Mouse (Mus musculus) heart, adult 18-20 months (tissue): ENCODE data around the gene Wnt2b. TPM values are rescaled to one million over a fixed set of nuclear protein-coding genes. Genes with fewer than 3 reads are reported as not detected.

Source experiments
- DNase-seq, 2 experiments: peaks; one replicate each; pipeline ENCODE4 v3.0.0; 2021 to 2022; ENCODE audit warnings: mixed read lengths in 1 of 2
- long read RNA-seq, 2 experiments: library from polyadenylated mRNA; stranded (forward); transcript quantifications; one replicate each; pipeline ENCODE4 v2.0.0; 2021
- total RNA-seq, 2 experiments: library from RNA; stranded (reverse); gene quantifications; 2 replicates each; pipeline ENCODE4 v1.2.3; 2021

The Wnt2b gene
- 1 to 10 TPM in 1 of 2 experiments, under 1 TPM in 1; 0.82 to 1.9 TPM for total RNA-seq
- long read RNA-seq, experiment 1 = 0 reads
- long read RNA-seq, experiment 2 = 0 reads

DNA sequence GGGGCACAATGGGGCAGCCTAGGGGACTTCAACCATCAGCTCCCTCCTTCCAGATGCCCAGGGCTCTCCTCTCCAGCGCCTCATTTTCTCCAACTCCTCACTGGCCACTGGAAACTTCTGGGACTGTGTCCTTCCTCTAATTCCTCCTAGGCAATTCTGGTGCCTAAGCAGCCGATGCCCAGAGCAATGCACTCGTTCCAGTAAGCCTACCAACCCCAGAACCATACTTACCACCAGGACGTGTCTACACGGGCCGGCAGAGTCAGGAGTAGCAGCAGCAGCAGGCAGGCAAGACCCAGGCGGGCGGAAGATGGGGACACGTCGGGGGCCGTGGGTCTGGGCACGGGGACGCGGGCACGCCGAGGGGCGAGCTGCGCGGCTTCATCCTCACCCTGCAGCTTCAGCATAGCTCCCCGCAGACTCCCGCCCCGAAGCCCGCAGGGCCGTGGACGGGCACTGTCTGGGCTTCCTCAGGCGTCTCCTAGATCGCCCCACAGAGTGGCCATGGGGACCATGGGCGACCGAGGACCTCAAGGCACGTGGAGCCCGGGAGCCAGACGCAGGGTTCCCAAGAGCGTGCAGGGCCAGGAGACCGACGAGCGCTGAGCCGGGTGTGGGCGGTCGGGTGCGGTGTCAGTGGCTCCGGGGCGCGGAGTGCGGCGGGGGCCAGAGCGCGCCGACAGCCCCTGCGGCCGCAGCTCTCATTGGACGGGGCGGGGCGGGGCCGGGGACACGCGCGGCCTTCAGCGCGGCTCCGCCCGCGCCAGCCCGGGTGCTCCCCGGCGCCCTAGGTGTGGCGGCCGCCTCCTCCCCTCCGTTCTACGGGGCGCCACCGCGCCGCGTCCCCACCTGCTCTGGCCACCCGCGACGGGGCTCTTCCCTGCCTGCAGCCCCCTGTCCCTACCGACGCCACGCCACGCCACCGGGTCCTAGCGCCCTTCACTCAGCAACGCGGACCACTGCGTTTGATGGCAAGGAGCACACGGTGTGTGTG lies at the start of gene Wnt2b:
Gene Wnt2b, minus strand, starts transcription at position 856 of the 994 bp plus-strand sequence.
- DNase-seq = peak in 1 of 2 experiments; percentile 40

DNA sequence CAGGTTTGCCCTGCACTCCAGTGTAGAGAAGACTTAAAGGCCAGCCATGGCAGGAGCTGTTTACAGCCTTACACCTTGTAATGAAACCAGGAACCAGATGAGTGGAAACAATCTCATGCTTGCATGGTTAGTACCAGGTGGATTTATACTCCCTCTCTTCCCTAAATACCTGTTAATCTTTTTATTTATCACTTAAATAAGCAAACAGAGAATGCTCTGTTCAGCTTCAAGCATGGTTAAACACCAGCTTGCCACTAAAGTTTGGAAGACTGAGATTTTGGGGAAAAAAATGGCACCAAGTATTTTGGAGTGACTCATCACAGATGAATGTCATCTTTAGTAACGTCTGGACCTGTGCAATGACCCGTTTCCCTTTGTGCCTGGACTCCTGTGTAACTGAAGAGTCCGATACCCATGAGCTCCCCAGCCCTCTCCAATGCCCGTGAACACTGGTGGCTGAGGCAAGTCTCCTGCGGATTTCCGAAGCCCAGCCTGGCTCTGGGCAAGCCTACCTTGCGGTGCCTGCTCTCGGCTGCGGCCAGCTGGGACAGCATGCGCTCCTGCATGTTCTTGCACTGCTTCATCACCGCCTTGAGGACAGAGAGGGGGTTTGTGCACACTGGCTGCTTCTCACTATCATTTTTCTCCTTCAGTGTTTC lies 49.1 kb upstream of the Wnt2b start:
- DNase-seq = no peak

DNA sequence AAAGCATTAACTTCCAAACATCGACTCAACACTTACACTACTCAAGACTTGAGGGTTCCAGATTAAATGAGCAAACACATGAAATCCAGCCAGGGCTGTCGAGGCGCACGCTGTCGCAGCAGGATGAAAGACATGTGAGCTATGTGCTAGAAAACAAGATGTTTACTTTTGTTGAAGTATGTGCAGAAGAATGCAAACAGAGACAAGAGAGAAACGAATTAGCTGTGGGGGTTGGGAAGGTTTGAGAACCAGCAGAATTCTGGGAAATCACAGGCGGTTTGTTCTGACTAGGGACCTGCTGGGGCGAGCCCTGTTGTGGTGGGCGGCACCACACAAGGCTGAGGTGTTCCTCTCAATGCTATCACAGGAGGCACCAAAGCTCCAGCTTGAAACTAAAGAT lies 46.3 kb upstream of the Wnt2b start:
- no peak for DNase-seq

DNA sequence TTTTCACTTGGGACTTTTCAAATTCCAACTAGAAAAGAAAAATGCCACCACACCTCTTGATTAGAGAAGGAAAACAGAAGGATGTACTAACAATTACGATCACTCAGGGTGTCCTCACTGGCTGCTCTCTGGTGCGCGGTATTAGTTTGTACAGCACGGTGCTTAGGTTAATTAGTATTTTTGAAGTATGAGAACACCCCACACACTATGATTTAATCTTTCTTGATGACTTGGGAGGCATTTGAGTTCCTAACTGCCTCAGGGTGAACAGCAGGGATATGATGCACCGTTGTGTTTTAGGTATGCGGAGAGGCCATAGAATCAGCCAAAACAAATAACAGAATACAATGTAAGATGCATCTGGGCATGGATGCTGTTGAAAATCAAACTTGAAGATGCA lies 44.4 kb upstream of the Wnt2b start:
- no peak for DNase-seq

DNA sequence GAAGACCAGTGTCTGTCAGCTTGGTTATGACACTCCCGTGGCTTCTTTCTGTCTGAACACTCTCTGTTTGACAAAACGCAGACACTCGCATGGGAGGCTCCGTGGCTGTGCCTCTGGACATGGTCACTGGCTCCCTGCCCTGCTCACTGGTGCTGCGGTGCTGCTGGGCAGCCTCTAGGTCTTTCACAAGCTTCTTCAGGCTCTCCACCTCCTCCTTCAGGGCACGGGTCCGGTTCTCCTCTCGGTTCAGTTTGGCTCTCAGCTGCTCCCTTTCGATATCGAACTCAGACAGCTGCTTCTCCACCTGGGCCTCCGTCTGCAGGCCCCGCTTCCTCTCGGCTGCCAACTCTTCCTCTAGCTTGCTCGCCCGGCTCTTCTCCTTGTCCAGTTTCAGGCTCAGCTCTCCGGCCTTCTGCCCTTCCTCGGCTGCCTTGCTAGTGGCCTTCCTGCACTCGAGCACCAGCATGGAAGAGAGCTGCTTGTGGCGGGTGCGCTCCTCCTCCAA lies 43.9 kb upstream of the Wnt2b start:
- no peak for DNase-seq

DNA sequence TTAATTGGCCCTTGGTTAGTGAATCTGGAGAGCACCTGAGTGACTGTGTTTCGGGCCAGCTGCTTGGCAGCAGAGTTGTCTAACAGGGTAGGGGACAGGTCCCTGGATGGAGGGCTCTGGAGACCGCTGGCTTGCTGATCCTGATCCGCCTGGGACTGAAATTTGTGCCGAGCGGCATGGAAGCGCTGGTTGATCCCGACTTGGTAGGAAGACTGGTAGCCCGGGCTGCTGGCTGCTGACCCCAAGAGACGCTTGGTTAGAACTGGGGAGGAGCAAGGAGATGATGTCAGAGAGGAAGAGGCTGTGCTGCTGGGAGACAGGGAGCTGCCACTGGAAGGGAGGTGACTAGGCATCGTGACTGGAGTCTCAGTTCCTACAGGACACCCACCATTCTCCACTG lies 43.3 kb upstream of the Wnt2b start:
- DNase-seq = no peak

DNA sequence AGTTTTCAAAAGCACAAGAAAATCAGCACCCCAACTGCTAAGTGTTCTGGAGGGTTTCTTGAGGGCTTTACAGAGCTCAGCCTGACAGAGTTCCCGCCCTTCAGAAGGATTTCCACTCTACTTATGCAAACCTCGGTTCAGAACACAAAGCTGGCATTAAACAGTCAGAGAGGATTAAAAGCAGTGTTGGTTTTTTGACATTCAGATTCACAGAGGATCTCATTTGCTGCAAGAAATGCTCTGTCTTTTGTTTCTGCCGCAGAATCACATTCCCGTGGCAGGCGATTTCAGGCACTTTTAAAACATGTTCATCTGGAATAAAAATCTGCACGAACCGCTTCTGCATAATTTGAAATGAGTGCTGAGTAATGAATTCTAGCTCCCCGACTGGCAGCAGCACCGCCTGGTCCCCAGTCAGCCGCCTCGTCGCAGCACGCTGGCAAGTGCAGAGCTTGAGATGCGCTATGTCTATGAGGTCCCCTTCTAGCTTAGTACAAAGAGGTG lies 42.3 kb upstream of the Wnt2b start:
- DNase-seq = no peak

DNA sequence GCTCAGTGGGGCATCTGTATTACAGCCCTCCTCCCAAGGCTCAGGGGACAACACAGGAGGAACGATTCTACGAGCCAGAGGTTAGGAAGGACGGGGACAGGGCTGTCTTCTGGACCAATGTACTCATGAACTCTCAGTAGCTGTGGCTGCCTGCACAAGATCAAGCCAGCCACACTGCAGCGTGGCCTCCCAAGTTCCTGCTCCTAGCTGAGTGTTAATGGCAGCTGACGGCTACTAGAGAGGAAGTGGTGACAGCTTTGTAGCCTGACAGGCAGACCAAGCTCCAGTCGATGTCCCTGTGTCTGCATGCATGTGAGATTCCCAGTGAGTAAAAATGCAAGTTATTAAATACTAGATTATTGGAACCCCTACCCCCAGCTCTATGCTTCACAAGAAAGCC lies 39.7 kb upstream of the Wnt2b start:
- DNase-seq = peak in 1 of 2 experiments; percentile 32

DNA sequence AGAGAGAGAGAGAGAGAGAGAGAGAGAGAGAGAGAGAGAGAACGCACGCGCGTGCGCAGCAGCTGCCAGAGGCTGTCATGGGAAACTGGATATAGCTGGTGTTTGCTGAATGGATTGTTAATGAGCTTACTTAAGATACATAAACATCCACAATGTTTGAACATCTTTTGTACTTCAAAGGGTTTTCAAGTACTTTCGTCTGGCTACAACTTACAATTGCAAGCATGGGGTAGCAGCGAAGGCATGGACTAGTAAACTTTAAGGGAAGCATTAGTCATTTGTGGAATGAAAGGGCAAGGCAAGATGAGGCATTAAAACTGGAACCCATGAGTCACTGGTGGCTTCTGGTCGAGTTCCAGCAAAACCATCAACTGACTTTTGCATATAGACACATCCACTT lies 38.8 kb upstream of the Wnt2b start:
- no peak for DNase-seq

DNA sequence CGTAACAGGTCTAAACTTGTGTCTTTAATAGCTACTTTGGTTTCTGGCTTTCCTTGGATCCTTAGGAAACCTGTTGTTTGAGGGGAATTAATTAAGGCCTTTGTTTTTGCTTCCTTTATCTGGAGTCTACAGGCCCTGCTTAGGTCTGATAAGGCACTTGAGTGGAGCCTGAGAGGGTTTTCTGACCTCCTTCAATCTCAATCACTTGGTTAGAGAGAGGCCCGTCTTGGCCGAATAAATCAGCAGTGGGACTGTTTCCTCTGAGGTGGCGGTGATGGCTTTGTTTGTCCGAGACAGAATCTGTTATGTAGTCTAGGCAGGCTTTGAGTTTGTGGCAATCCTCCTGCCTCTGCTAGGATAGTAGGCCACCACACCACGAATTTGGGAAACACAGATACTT lies 35.8 kb upstream of the Wnt2b start:
- no peak for DNase-seq

DNA sequence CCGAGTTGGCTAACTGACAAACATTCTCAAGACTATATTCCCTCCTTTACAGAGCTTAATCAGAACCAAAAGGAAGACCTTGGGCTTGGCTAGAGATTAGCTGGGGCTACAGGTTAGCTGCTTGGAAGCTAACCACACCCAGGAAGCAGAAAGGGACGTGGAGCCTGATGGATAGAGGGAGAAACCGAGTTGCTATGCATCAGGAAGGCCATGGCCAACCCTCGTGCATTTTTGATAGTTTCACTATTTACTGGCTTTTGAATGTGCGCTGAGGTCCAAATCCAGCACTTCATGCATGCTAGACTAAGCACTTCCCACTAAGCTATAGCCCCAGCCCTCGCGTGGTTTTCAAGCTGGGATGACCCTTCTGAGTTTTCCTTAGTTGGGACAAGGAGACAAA lies 34.0 kb upstream of the Wnt2b start:
- no peak for DNase-seq

DNA sequence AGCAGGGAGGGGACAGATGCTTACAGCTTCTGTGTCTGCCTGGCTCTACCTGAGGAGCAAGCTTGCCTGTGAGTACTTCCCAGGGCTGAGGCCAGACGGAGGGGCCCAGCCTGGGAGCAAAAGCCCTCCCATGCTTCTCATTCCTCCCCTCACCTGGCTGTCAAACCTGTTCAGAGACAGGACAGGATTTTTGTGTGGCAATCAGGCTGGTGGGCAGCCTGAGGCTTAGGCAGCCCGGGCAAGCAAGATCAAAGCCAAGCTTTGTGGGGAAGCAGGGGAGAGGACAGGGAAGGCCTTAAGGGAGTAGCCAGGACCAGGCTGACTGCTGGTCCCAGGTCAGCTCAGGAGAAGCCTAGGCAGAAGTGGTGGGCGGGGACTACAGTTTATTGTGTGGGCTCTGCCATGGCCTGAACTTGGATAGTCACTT lies 32.7 kb upstream of the Wnt2b start:
- DNase-seq = no peak

DNA sequence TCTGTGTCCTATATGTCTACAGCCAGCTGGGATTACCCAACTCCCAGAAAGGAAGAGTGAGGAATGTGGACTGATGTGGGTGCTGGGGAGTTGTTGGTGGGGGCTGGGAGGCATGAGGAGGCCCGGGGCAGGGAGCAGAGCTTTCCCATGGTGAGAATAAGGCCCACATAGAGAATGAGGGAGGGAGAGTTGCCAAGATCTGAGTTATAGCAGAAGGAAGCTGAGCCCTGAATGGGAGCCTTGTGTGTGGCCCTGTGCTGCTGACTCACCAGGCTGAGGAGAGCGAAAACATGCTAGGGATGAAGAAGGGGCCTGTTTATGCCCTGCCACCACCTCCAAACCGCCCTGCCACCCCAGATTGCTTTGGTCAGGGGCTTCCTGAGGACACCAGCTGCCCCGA lies 32.1 kb upstream of the Wnt2b start:
- DNase-seq = peak in 1 of 2 experiments; percentile 48

DNA sequence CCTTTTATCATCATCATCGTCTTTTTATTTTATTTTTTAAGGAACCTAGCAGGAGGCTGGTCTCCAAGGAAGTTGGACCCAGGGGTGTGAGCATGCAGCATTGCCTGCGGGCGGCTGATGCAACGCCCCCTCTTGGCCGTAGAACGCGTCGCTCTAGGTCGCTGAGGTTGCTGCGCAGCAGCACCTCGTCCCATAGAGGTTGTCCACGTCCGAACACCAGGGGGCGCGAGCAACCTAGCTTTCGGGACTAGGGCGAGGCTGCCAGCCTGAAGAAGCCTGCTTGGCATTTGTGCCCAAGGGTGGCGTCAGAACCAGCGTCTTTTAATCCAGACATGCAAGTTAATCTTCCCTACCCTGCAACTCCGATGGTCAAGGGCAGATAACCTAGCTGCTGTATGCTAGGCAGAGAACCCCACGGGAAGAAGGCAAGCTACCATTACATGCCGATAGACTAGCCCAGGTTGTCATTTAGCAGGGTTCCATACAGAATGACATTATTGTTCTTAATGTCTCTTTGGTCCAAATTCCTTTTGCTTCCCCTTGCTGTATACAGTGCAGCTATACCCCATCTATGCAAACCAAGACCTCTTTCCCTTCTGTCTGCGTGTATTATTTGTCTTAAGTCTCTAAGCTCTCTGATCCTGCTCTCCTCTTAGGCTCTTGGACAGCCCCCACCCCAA lies 31.1 kb upstream of the Wnt2b start:
- DNase-seq = peak; percentile 92 to 97

DNA sequence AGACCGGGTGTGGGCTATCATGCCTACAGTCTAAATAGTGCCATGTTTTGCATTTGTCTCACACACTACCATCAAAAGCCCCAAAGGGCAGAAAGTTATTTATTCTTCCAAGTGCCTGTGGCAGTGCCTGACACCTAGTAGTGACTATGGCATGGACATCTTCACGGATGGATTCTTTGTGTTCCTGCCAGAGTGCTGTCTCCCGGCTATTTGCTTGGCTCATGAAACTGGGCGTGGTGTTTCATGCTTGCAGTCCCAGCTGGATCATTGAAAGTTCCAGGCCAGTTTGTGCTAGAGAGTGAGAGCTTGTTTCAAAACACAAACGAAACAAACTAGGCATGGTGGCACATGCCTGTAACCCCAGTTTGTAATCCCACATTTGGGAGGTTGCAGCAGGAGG lies 30.0 kb upstream of the Wnt2b start:
- no peak for DNase-seq

DNA sequence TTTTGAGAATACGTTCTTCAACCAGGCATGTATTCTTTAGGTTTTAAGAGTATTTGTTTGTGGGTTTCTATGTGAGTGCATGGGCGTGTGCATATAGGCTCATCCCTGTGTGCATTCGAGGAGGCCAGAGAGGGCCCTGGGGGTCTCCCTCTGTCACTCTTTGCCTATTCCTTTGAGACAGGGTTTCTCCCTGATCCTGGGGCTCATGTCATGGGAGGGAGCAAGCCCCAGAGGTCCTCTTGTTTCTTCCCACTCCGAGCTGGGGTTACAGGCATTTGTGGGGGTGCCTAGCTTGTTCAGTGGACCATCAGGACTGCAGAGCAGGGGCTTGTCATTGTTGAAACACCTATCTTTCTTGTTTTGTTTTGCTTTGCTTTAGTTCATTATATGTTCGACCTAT lies 26.2 kb upstream of the Wnt2b start:
- DNase-seq = no peak

DNA sequence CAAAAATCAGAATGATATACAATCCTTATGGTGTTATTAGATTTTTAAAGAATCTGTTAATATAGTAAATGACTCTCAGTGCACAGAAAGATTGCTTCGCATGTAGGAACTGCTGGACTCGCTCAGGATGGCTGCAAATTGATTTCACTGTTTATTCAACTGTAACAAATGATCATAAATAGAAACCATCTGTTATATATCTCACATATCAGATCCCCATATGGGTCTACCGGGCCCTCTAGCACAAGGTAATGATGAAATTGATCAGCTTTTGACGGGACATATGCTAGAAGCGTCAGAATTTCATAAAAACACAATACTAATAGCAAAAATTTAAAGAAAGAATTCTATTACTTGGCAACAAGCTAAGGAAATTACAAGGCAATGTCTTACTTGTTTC lies 18.0 kb upstream of the Wnt2b start:
- DNase-seq = no peak

DNA sequence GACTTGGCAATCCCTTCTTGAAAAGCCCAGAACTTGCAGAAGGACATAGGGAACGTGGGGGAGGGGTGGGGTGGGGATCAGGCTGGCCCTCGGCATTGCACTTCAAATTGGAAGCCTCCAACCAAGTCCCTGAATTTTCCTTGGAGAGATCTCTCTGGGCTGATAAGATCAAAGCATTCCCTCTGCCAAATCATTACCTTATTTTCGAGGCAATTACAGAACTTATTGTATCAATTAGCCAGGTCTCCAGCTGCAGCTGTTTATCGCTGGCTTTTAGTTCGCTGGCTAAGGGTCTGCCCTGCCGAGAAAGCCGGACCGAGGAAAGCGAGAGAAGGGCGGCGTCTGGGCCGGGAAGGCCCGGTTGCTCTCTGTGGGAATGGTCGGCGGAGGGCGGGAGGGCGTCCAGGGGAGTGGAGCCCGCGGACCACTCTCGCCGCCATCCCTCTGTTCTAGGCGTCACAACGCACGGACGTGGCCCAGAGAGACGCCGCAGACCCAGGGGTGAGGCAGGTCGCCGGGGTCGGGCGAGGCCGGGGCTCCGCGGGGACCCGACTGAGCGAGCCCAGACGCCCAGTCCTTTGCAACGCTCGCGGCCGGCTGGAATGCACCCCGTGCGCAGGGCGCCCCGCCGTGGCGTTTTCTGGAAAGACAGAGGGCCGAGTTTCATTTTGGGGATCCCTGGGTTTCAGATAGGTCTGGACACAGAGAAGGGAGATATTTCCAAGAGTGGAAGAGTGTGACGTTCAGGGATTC lies 6.0 kb upstream of the Wnt2b start:
- DNase-seq = peak; percentile 91 to 98

DNA sequence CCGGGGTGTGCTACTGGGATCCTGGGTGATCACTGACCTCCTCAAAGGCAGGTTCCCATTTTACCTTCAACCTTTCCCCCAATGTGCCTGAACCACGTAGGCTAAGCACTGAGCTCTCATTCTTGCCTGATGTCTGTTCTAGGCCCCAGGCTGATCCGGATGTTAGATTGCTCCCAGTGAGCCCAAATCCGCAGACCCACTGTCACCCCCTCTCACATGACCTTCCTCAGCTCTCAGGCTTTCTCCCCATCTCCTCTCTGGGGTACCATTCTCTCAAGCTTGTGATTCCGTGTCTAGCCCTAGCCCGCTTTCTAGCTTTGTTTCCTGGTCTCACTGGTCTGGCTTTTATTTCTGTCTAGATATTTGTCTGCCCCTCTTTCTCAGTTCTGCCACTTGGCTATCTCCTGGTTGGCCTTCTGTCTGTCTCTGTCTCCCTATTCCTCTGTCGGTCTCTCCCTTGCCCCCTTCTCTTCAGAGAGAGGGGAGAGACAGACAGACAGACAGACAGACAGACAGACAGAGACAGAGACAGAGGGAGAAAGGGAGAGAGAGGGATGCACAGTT lies 4.4 kb upstream of the Wnt2b start:
- DNase-seq = no peak

DNA sequence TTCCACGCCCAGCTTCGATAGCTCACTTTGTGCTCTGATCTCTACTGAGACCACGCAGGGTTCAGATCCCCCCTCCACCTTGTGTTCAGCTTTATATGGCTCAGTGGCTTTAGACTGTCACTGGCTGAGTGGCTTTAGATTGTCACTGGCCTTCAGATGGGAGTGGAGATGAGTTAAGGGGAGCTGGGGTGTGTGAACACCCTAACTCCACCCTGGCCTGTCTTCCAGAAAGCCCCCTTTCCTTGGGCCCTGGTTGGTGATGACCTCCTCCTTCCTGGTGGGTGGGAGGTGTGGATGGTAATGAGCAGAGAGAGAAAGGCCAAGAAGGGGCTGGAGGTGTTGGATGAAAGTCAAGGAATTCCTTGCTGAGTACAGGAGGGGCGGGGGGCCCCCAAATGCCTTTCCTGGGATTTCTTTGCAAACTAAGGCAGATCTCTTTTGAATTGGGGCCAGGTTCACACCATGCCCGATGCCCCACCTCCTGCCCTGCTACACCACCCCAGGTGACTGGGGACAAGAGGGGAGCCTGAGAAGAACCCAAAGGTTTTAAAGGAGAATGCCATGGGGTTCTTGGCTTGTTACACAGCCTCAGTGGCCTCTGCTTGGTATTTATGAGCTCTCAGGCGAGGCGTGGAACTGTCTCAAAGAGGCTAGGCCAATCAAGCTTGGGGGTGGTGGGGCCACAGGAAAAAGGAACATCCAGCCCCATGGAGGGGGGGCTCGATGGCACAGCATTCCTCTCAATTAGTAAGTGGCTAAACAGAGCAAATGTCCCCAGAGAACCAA lies 3.5 kb upstream of the Wnt2b start:
- peak in 1 of 2 experiments; percentile 0 for DNase-seq
